Mouse (Mus musculus) A20 (cell line): Measurements from ENCODE around the gene Cd101.
A peak's percentile ranks its signal among the peaks of the same experiment; 100 is the strongest.

Experiments
- DNase-seq: peaks from one replicate; pipeline ENCODE4 v3.0.0-alpha.2; 2011; ENCODE audit warnings: low read depth, low spot score

Gene Cd101

GRCm38 (mm10) chr3:101003575-101004356 lies 25.6 kb downstream of the Cd101 start:
- DNase-seq: no peak

- no peak for DNase-seq
Measured at GRCm38 (mm10) chr3:100999732-101000131, 29.6 kb downstream of the Cd101 start.

- peak; percentile 82 for DNase-seq
Measured at GRCm38 (mm10) chr3:100998904-100999340, 30.4 kb downstream of the Cd101 start.

- no peak for DNase-seq
Measured at GRCm38 (mm10) chr3:100997785-100998570, 31.4 kb downstream of the Cd101 start.

GRCm38 (mm10) chr3:100994252-100994651 lies 35.1 kb downstream of the Cd101 start:
- no peak for DNase-seq

GRCm38 (mm10) chr3:100993718-100994117 lies 35.6 kb downstream of the Cd101 start:
- no peak for DNase-seq

- DNase-seq: no peak
Measured at GRCm38 (mm10) chr3:100993158-100993557, 36.2 kb downstream of the Cd101 start.

GRCm38 (mm10) chr3:100990231-100990630 lies 39.1 kb downstream of the Cd101 start:
- DNase-seq: no peak

GRCm38 (mm10) chr3:100989417-100989816 lies 39.9 kb downstream of the Cd101 start:
- no peak for DNase-seq

GRCm38 (mm10) chr3:100979290-100979689 lies 50.1 kb downstream of the Cd101 start:
- DNase-seq: no peak

- DNase-seq: peak; percentile 62
Measured at GRCm38 (mm10) chr3:100973906-100974305, 55.5 kb downstream of the Cd101 start.

GRCm38 (mm10) chr3:100969176-100969917 lies 60.0 kb downstream of the Cd101 start, which contains the start of gene Ttf2:
Ttf2 (minus strand) TSS chr3:100969663.
- DNase-seq: peak; percentile 94

- DNase-seq: peak; percentile 32
Measured at GRCm38 (mm10) chr3:100963849-100964542, 65.4 kb downstream of the Cd101 start.

GRCm38 (mm10) chr3:100961501-100961900 lies 67.9 kb downstream of the Cd101 start:
- DNase-seq: no peak

GRCm38 (mm10) chr3:100961007-100961406 lies 68.3 kb downstream of the Cd101 start:
- no peak for DNase-seq

- peak; percentile 31 for DNase-seq
Measured at GRCm38 (mm10) chr3:100954616-100955015, 74.7 kb downstream of the Cd101 start.

- DNase-seq: no peak
Measured at GRCm38 (mm10) chr3:100951531-100951930, 77.8 kb downstream of the Cd101 start.

GRCm38 (mm10) chr3:100947286-100947685 lies 82.1 kb downstream of the Cd101 start:
- no peak for DNase-seq
